Mouse (Mus musculus) layer of hippocampus, postnatal 36 days (tissue): ENCODE measurements around the gene Lrrc8b. TPM values are rescaled to one million over a fixed set of nuclear protein-coding genes. Genes with fewer than 3 reads are reported as not detected.

Experiments
- DNase-seq, 2 experiments: peaks; one replicate each; pipeline ENCODE4 v3.0.0; 2022
- total RNA-seq, 2 experiments: library from RNA; stranded (reverse); gene quantifications; 2 replicates each; pipeline ENCODE4 v1.2.3; 2021

Gene Lrrc8b
- total RNA-seq, 2 experiments from 2014 or later = 60.6 to 64.4 TPM

DNA sequence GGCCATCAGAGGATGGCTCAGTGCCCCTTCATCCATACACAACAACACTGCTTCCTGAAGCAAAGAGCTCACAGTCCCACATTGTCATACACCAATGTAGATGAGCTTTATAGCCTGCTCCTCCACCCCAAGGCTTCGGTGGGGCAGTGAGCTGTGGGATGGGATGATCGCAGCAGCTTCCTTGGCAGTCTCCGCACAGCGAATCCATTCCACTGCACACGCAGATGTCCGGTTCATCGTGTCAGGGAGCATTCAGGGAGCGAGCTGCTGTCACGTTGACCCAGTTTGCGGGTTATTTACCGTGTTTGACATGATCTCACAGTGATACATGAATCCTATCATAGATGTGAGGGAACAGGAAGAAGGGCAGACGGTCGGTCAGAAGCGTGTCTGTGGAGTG lies 69.3 kb downstream of the Lrrc8b start:
- no peak for DNase-seq

DNA sequence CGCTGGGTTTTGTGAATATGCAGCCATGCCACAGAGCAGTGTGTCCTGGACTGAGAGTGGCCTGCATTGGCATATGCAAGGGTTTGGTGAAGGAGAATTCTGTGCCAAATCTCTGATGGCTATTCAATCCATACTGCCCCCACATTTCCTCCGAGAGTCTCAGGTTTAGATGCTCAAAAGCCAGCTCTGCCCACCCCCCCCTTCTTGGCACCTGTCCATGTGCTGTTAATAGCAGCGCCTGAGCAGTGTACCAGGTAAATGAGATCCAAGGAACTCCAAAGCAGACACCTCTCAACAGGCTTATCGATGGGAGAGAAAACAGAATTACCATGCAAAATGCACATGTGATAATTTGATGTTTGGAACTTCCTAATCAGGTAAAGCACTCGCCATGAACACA lies 74.6 kb downstream of the Lrrc8b start:
- no peak for DNase-seq

DNA sequence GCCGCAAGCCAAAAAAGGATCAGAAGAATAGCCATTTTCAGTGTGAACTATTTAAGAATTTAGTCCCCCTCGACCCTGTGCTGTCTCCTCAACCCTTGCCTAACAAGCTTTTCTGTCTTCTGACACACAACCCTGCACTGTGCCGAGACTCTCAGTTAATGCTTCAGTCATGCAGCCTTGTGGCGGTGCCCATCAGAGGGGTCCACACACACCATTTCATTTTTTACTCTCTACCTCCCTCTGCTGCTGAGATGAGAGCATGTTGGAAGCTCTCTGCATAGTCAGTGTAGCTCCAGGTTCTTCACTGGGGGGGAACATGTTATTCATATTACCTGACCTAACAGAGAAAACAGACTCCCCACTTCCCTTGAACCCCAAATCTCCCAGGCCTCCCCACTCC lies 75.8 kb downstream of the Lrrc8b start:
- DNase-seq = no peak

DNA sequence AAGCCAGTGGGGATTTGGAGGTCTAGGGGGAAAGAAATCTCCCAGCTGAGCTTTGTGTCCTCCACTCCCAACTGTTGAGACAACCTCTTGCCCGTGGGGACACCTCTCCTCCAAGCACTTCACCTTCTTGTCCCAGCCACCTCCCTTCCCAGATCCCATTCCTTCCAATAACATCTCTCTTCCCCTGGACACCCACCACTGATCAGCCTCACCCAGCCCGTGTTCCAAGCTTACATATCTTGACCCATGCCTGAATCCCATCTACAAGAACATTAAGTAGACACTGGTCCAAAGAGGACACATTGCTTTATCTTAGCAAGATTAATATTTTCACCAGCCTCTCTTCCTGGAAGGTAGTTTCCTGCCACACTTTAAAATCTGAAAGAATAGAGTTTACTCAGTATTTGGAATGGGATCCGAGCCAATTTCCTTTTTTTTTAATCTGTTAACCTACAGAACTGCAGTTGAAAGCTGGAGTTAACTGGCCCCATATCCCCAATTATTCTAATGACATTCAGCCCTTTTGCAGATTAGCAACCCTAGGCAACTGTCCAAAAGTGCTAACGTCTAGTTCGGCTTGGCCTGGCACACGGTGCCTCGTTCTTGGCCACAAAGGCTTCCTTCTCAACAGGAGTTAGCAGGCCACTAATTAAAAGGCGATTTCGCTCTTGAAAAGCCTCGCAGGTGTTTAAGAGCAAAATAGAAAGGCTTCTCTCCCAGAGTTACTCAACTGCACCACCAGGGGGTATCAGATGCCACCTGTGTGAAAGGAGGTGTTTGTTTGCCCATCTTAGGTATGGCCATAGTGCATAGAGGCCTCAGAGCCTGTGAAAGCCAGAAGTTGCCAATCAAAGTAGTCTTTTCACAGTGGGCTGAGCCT lies 77.0 kb downstream of the Lrrc8b start:
- DNase-seq = no peak

DNA sequence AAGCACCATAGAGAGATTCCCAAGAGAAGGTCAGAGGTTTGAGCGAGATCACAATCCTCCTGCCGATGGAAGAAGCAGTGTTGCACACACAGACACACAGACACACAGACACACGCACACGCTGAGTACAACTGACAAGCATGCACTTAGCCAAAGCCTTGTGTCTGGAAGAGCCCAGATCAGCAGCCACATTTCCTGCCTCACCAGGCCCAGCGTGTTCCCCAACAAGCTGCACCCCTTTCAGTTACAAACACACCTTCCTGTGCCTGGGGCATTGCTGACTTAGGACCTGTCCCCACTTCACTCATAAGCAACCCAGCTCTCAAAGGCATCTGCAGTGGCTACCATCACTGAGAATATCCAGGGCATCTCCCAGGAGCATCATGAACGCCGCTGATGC lies 77.8 kb downstream of the Lrrc8b start:
- DNase-seq = no peak

DNA sequence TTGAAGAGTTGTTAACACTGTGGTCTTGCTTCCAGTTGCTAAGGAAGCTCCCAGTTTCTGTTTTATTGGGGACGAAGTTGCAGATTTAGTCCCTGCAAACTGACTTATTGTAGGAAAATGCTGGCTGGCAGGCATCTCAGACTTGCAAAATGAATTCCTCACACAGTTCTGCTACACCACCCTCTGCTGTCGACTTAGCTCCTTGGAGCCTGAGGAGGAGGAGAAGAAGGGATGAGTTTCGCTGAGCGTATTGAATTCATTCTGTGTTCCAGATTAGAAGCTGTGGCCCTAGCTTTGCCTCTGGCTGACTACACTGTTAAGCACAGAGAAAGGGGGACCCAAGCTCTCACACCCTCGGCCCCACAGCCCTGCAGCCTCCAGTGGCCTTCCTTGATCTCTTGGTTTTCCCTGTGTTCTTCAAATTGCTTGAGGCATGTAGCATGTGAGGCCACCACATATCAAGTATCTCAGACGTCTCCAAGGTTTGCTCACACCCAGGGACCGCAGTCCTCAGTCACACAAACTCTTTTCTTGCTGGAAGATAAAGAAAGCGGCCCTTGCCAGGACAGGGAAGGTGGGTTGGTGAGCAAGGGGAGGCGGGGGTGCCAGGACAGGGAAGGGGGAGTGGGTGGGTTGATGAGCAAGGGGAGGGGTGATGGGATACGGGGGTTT lies 78.8 kb downstream of the Lrrc8b start:
- DNase-seq = no peak

DNA sequence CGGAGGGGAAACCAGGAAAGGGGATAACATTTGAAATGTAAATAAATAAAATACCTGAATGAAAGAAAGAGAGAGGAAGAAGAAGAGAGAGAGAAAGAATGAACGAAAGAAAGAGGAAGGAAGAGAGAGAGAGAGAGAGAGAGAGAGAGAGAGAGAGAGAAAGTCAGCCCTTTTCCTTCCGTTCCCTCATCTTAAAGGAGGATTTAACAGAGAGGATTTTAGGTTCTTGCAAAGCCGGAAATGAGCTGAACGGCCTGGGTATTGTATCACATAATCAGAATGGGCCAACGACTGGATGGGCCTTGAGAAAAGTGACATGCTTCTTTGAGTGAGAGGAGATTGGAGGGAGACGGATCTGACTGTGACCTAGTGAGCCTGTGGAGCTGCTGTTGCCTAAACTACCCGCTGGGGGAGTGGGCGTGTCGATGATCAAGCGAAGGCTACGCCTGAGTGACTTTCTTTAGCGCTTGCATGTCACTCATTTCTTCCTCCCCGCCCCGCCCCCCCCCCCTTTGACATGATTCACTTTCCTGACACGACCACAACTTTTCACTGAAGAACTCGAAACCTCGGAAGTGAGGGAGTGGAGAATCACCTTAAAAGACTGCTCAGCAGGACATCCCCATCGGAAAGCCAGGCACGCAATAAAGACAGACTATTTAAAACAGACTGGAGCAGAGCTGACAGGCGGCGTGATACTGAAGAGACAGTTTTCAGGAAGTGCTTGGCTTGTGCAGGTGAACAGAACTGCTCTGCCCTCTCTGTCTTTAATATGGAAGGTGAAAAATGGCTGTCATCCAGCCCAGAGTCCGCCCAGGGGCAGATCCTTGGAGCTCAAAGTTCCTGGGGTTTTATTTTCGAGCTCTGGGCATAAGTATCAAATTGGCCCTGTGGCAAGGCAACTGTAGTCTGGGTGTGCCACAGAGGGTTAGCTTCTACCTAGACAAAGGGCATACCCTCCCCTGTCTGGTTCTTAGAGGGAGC lies 79.6 kb downstream of the Lrrc8b start:
- no peak for DNase-seq

DNA sequence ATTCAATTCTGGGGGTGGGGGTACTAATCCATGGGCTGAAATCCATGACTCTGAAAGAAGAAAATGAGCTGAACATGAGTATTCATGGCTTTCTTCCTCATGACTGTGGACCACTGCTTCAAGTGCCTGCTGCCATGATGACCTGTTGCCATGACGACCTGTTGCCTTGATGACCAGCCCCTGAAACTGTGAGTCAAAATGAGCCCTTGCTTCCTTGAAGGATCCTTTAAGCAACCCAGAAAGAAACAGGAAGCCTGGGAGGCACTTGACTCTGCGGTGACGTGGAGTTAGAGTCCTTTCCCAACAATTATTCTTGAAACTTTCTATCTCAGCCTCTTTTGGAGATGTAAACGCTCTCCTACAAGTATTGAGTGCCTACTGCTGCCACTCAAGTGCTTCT lies 80.6 kb downstream of the Lrrc8b start:
- no peak for DNase-seq

DNA sequence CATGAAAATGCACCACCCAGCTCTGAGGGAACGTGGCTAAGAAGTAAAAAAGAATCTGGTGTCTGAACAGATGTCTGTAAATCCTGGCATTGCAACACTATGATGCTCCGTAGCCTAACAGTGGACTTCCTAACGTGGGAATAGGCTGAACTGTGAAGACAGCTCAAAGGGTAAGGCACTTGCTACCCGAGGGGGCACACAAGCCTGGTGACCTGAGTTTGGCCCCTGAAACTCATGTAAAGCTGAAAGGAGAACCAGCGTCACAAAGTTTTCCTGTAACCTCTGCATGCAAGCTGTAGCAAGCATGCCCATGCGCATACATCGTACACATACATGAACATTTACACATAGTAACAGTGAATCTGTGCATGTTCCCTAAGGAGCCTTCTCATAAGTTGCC lies 81.0 kb downstream of the Lrrc8b start:
- no peak for DNase-seq

DNA sequence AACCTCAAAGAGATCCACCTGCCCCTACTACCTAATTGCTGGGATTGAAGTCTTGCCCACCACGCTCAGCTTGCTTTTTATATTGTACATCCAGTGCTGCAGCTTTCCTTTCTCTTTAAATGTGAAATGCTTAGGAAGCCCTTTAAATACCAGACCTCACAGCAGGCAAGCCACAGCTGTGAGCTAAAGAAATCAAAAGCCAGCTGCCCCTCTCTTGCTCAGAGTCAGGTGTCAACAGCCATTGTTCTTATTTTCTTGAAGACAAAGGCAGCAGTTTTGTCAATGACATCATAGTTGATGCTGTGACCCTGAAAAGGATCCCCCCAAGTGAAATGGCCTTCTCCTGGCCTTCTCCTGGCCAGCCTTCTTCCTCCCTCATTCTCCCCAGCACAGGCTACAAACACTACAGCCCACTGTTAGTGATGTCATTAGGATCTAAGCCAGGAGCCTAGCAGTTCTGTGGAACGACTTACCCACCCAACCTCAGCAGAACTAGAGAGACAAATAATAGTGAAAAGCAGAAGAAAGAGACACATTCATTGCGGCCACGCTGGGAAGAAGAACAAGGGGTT lies 82.9 kb downstream of the Lrrc8b start:
- no peak for DNase-seq

DNA sequence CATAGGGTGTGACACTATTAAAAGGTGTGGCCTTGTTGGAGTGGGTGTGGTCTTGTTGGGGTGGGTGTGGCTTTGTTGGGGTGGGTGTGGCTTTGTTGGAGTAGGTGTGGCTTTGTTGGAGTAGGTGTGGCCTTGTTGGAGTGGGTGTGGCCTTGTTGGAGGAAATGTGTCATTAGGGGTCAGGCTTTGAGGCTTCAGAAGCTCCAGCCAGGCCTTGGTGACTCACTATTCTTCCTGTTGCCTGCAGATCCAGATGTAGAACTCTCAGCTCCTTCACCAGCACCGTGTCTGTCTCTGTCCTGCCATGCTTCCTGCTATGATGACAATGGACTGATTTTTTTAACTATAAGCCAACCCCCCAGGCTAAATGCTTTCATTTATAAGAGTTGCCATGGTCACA lies 83.8 kb downstream of the Lrrc8b start:
- DNase-seq = no peak

DNA sequence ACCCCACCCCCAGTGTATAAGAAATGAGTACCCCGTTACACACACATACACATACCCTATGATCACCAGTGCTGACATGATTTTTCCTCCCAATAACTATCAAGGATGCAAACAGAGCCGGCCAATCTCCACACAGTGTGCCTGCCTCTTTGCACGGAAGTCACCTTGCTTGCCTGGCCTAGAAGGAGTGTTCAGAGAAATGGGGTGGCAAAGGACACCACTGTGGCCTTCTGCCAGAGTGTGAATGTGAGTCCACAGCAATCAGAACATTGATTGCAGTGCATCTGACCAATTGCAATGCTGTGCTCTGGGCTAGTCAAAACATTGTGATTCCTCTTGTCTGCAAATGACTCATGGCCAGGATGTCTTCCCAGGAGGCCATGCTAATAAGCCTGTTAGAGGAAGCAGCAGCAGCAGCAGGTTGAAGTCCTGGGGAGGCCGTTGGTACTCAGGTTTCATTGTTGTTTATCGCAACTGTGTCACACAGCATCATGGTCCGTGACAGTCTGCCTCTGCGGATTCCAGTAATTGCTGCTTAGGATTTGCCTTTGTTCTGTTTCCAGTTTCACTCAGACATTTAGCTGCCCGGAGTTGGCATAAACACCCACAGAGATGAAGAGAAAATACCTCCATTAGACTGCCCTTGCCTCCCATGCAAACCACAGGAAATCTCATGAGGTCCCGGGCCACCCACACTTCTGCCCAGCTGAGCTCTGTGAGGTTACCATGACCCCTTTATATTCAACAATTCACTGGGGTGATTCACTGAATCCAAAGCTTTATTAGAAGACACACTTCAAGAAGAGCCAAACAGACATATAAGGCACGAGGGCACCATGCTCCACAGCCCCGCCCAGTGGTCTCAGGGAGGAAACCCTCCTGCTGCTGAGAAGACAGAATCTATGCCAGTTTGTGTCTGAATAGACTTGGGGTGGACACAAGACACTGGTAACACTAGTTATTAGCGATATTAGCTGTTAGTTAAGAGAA lies 84.9 kb downstream of the Lrrc8b start:
- DNase-seq = no peak

DNA sequence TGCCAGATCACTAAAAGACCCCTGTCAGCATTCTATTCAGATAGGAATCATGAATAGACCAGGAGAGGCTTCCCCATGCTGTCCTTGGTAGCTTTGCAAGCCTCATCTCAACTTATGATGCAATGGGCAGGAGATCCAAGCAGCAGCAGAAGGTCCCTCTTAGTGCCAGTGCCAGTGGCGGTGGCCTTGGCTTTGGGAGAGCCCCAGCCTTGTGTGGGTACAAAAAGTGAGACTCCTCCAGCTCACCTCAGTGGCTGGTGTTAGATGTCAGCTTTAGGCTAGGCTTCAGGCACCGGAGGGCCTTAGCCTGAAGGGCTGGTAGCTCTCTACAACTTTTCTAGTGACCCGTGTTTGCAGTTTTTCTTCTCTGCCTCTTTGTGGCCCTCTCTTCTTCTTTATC lies 85.6 kb downstream of the Lrrc8b start:
- DNase-seq = no peak

DNA sequence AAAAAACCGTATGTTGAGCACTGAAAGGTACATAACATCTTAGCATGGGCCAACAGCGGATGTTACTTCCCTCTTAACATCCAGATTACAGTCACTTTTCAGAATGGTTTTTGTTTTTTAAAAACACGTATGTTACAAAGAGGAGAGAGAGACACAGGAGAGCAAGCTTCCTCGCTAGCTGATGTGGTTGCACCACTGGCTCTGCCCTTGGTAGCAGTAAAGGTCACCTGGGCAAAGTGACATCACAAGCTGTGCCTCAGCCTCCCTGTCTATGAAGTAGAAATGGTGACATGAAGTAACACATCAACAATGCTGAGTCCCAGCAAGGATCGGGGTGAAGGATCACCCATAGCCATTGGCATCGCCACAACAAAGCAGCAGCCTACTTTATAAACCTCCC lies 93.2 kb downstream of the Lrrc8b start:
- no peak for DNase-seq

DNA sequence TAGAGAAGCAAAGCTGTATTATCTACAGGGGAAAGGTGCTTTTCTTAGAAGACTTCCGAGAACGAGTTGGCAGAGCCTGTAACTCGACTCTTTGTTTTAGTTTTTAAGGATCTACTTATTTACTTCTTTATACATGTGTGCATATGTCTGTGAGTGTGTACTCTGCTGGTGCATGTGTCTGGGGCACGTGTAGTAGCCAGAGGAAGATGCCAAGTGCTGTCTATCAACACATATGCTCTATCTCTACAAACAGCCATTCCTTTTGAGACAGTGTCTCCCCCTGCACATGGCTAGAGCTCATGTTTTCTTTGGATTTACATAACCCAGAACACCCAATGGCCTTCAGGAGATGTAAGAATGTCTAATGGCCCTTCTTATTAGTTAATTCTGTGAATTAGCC lies 96.7 kb downstream of the Lrrc8b start:
- no peak for DNase-seq

DNA sequence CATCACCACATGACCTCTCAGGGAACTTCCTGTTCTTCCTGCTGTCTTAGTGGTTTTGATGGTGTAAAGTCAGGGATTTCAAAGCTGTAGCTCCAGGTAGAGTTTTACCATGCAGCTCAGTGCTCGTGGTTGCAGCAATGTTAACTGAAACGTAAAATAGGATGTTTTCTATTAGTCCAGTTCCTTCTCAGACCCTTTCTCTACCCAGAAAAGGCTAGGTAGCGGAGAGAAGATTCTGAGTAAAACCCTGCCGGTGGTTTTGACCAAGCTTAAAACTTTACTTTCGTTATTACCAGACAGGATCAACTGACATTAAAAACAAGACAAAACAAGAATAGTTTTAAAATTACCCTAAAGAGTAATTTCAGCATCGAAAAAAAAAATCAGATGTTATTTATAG lies 100.0 kb downstream of the Lrrc8b start:
- DNase-seq = no peak

DNA sequence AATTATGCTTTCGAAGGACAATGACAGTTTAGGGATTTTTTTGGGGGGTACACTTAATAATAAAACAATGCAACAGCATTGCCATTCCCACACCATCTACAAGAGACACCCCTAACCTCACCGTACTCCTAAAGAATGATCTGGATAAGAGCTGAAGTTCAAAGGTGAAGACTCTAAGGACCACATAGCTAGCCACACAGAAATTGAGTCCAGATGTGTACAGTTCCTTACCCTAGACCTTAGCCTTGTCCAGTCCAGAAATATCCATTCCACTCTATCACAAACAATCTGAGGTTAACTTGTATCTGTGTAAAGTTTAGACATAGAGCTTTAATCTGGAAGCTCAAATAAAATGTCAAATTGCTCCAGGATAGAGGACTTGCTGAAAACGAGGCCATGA lies 100.7 kb downstream of the Lrrc8b start:
- DNase-seq = no peak

DNA sequence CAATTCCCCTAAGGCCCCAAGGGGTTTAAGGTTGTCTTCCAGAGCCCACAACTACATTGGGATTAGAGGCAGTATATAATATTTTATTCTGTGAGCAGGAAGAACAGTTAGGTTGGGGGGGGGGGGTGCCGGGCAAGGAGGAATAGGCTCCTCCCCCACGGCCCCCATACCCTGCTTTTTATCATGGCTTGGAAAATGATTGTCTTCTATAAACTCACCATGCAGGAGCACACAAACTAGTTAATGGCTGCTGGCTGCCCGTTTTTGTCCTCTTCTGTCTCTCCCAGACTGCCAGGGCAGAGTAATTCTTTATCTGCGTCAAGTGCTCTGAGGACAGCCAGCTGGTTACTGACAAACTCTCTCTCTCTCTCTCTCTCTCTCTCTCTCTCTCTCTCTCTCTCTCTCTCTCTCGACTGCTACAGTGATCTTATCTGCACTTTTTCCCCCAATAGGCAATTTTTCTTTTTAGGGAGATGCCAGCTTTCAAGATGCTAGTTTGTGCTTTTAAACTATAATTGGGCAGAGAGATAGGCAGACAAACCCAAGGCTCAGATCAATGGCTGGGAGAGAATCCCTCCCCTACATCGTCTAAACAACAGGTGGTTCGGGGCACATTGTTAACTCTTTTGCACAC lies 102.5 kb downstream of the Lrrc8b start:
- DNase-seq = no peak

DNA sequence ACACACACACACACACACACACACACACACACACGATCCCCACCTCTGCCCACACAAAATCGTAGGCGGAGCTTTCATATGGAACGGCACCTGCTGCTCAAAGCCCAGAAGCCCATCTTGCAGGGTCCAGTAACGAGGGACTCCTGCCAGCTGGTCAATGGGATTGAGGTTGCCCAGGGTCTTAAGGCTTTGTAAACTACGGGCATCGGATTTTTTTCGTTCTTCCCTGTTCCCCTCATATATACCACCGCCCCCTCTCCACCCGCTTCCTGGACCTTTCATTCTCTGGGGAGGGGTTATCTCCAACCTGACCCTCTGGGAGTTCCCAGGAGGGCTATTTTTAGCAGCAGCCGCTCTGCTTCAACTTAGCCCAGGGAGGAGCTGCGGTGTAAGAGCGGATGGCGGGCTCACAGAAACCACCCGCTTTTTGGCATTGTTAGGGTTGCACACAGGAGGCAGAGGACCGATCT lies 103.1 kb downstream of the Lrrc8b start:
- peak in 1 of 2 experiments; percentile 31 for DNase-seq
